Mouse (Mus musculus) adrenal gland (tissue): Measurements from ENCODE around the gene Ston2.

Experiments
- intact Hi-C: fragments of 180-260 bp; cut with DNase I; formaldehyde crosslinking; loops from one replicate; pipeline ENCODE4 v1.15.1; 2025

Gene Ston2

GRCm38 (mm10) chr12:91707807-91708206 is 80.4 kb downstream of the Ston2 start:
- intact Hi-C loops: no loop called here

GRCm38 (mm10) chr12:91703533-91703932 is 84.7 kb downstream of the Ston2 start:
- intact Hi-C loops: no loop called here

GRCm38 (mm10) chr12:91702829-91703228 is 85.4 kb downstream of the Ston2 start:
- intact Hi-C loops: no loop called here

- intact Hi-C loops: no loop called here
Measured at GRCm38 (mm10) chr12:91699451-91700141, 88.6 kb downstream of the Ston2 start.

GRCm38 (mm10) chr12:91696231-91696630 is 92.0 kb downstream of the Ston2 start:
- intact Hi-C loops: no loop called here

- intact Hi-C loops: no loop called here
Measured at GRCm38 (mm10) chr12:91695761-91696160, 92.4 kb downstream of the Ston2 start.

- intact Hi-C loops: no loop called here
Measured at GRCm38 (mm10) chr12:91694748-91695147, 93.4 kb downstream of the Ston2 start.

GRCm38 (mm10) chr12:91693566-91693965 is 94.6 kb downstream of the Ston2 start:
- intact Hi-C loops: no loop called here

GRCm38 (mm10) chr12:91692991-91693390 is 95.2 kb downstream of the Ston2 start:
- intact Hi-C loops: no loop called here

- intact Hi-C loops: no loop called here
Measured at GRCm38 (mm10) chr12:91685674-91686290, 102.4 kb downstream of the Ston2 start.

GRCm38 (mm10) chr12:91684840-91685415 is 103.3 kb downstream of the Ston2 start:
- intact Hi-C loops: no loop called here

GRCm38 (mm10) chr12:91684101-91684839 is 103.9 kb downstream of the Ston2 start:
- intact Hi-C loops: no loop called here

GRCm38 (mm10) chr12:91683549-91684100 is 104.6 kb downstream of the Ston2 start:
- intact Hi-C loops: no loop called here

GRCm38 (mm10) chr12:91683096-91683495 is 105.1 kb downstream of the Ston2 start:
- intact Hi-C loops: no loop called here

GRCm38 (mm10) chr12:91679320-91680064 is 108.7 kb downstream of the Ston2 start:
- intact Hi-C loops: no loop called here

- intact Hi-C loops: no loop called here
Measured at GRCm38 (mm10) chr12:91675937-91676336, 112.2 kb downstream of the Ston2 start.

GRCm38 (mm10) chr12:91673141-91673540 is 115.0 kb downstream of the Ston2 start:
- intact Hi-C loops: no loop called here

GRCm38 (mm10) chr12:91672528-91672927 is 115.7 kb downstream of the Ston2 start:
- intact Hi-C loops: no loop called here

- intact Hi-C loops: no loop called here
Measured at GRCm38 (mm10) chr12:91668529-91669245, 119.5 kb downstream of the Ston2 start.

GRCm38 (mm10) chr12:91667741-91668140 is 120.4 kb downstream of the Ston2 start:
- intact Hi-C loops: no loop called here
